Mouse (Mus musculus) forebrain, postnatal 0 days (tissue): ENCODE data around the gene Morf4l2. TPM values are rescaled to one million over a fixed set of nuclear protein-coding genes. Genes with fewer than 3 reads are reported as not detected.

ENCODE experiments used
- ATAC-seq: fragments of 200-750 bp; cut with Nextera tagmentation; 2 replicates; pipeline ENCODE4 v1.8.0; 2017; ENCODE audit warnings: mild to moderate bottlenecking, moderate library complexity
- DNase-seq: peaks from one replicate; pipeline ENCODE4 v3.0.0-alpha.2; 2015
- H3K27ac ChIP-seq: fragments of 300-500 bp; sonication (generic); 2 replicates; pipeline ENCODE4 v1.5.1; 2014; ENCODE audit warnings: low read depth, mild to moderate bottlenecking, antibody characterized with exemption, low read length, moderate library complexity, mixed read lengths
- H3K27me3 ChIP-seq: fragments of 300-500 bp; sonication (generic); 2 replicates; pipeline ENCODE4 v1.6.1; 2014; ENCODE audit warnings: mild to moderate bottlenecking, low read length, mixed read lengths; ENCODE audit not compliant: insufficient read depth
- H3K36me3 ChIP-seq: fragments of 300-500 bp; sonication (generic); 2 replicates; pipeline ENCODE4 v1.6.1; 2014; ENCODE audit warnings: mild to moderate bottlenecking, moderate library complexity; ENCODE audit not compliant: insufficient read depth
- H3K4me1 ChIP-seq: fragments of 300-500 bp; sonication (generic); 2 replicates; pipeline ENCODE4 v1.6.1; 2014; ENCODE audit warnings: antibody characterized with exemption; ENCODE audit not compliant: insufficient read depth
- H3K4me2 ChIP-seq: fragments of 300-500 bp; sonication (generic); 2 replicates; pipeline ENCODE4 v1.6.1; 2014; ENCODE audit warnings: low read depth, mild to moderate bottlenecking, moderate library complexity
- H3K4me3 ChIP-seq: fragments of 300-500 bp; sonication (generic); 2 replicates; pipeline ENCODE4 v1.5.1; 2014; ENCODE audit warnings: low read depth, low read length, mixed read lengths
- H3K9ac ChIP-seq: fragments of 300-500 bp; sonication (generic); 2 replicates; pipeline ENCODE4 v1.6.1; 2014; ENCODE audit warnings: mild to moderate bottlenecking
- H3K9me3 ChIP-seq: fragments of 300-500 bp; sonication (generic); 2 replicates; pipeline ENCODE4 v1.6.1; 2016; ENCODE audit warnings: low read length
- CTCF ChIP-seq: sonication (generic); IDR thresholded peaks from 2 replicates; pipeline ENCODE4 v1.5.1; 2016; ENCODE audit warnings: antibody characterized with exemption, control low read depth, low read depth
- WGBS: fragments of 180-500 bp; shearing (Covaris S2); extraction: QIAGEN DNeasy Blood & Tissue Kit; methylation state at CpG from one replicate; pipeline ENCODE4 v1.1.7; 2014; 5-methylcytosine and 5-hydroxymethylcytosine counted together
- polyA plus RNA-seq: library from polyadenylated mRNA; unstranded; fragments of >200 nt; fragmentation: Nextera tagmentation; extraction: Ambion mirVana; gene quantifications from 2 replicates; pipeline ENCODE4 v1.2.1, GENCODE M21; 2015
- total RNA-seq: library from RNA; depleted of rRNA; stranded (reverse); fragments of >200 nt; gene quantifications from 2 replicates; pipeline ENCODE4 v1.2.3, GENCODE M21; 2014

The Morf4l2 gene
- total and polyA plus RNA-seq, 2 experiments from 2014 or later = 542 to 616 TPM

GRCm38 (mm10) chrX:136755464-136755863, 12.0 kb upstream of the Morf4l2 start:
- no peaks in the 10 kb centered on the region for H3K27me3 ChIP-seq
- ATAC-seq (no peak), DNase-seq (no peak)
- peaks cover 3% of the 10 kb centered on the region; the same call in 1 of the 2 replicates for H3K36me3 ChIP-seq
- H3K4me2 ChIP-seq = no peak overlapping the region
- no peaks in the 10 kb centered on the region for H3K9me3 ChIP-seq
- TF ChIP-seq CTCF = no peak
- no peak overlapping the region for H3K4me3 ChIP-seq
- 91% methylated on average over 3 of the region's 3 CpGs for WGBS
- no peaks in the 10 kb centered on the region for H3K4me1 ChIP-seq
- H3K9ac ChIP-seq = no peak overlapping the region
- H3K27ac ChIP-seq = no peak overlapping the region

GRCm38 (mm10) chrX:136749329-136749728, 5.8 kb upstream of the Morf4l2 start:
- H3K27ac ChIP-seq = no peak overlapping the region
- H3K36me3 ChIP-seq = peaks cover 10% of the 10 kb centered on the region; the same call in 1 of the 2 replicates
- WGBS = 73% methylated on average over 4 of the region's 4 CpGs
- ATAC-seq (no peak), DNase-seq (no peak)
- no peaks in the 10 kb centered on the region for H3K4me1 ChIP-seq
- H3K4me3 ChIP-seq = no peak overlapping the region
- no peak overlapping the region for H3K4me2 ChIP-seq
- no peak overlapping the region for H3K9ac ChIP-seq
- H3K27me3 ChIP-seq = no peaks in the 10 kb centered on the region
- no peaks in the 10 kb centered on the region for H3K9me3 ChIP-seq
- no peak for TF ChIP-seq CTCF

- Histone ChIP-seq H3K27me3 (no peaks in the 10 kb centered on the region), H3K4me1 (no peaks in the 10 kb centered on the region), H3K4me2 (no peak overlapping the region), H3K9ac (no peak overlapping the region), H3K27ac (no peak overlapping the region), H3K36me3 (peaks cover 10% of the 10 kb centered on the region; the same call in 1 of the 2 replicates), H3K4me3 (no peak overlapping the region), H3K9me3 (no peaks in the 10 kb centered on the region)
- peak; percentile 26; the same call in 1 of the 2 replicates for TF ChIP-seq CTCF
- DNase-seq (peak; percentile 7), ATAC-seq (no peak)
- 82% methylated on average over 8 of the region's 8 CpGs for WGBS
These were observed 1.2 kb upstream of the Morf4l2 start for GRCm38 (mm10) chrX:136744663-136745062.

- WGBS = 39% methylated on average over 5 of the region's 5 CpGs
- Histone ChIP-seq H3K4me2 (peak overlapping the region; percentile 48), H3K27ac (peak overlapping the region; percentile 92), H3K4me3 (peak overlapping the region; percentile 43), H3K9ac (peak overlapping the region; percentile 53), H3K9me3 (no peaks in the 10 kb centered on the region), H3K36me3 (no peaks in the 10 kb centered on the region), H3K27me3 (no peaks in the 10 kb centered on the region), H3K4me1 (no peaks in the 10 kb centered on the region)
- DNase-seq = peak; percentile 80
- ATAC-seq = no peak
- TF ChIP-seq CTCF = peak; percentile 73
These were observed 808 bp downstream of the Morf4l2 start for GRCm38 (mm10) chrX:136742661-136743103.

- no peak for DNase-seq
- no peaks in the 10 kb centered on the region for H3K4me1 ChIP-seq
- peak overlapping the region; percentile 53 for H3K9ac ChIP-seq
- no peak for TF ChIP-seq CTCF
- peak overlapping the region; percentile 43 for H3K4me3 ChIP-seq
- H3K9me3 ChIP-seq = no peaks in the 10 kb centered on the region
- ATAC-seq = no peak
- H3K36me3 ChIP-seq = no peaks in the 10 kb centered on the region
- peak overlapping the region; percentile 48 for H3K4me2 ChIP-seq
- H3K27me3 ChIP-seq = no peaks in the 10 kb centered on the region
- whole genome bisulfite sequencing = 37% methylated on average over 10 of the region's 10 CpGs
- H3K27ac ChIP-seq = peak overlapping the region; percentile 92
These were observed 1.2 kb downstream of the Morf4l2 start for GRCm38 (mm10) chrX:136742241-136742640.

GRCm38 (mm10) chrX:136741651-136742201, 1.8 kb downstream of the Morf4l2 start:
- Histone ChIP-seq H3K9me3 (no peaks in the 10 kb centered on the region), H3K36me3 (no peaks in the 10 kb centered on the region), H3K4me1 (no peaks in the 10 kb centered on the region), H3K4me3 (peak overlapping the region; percentile 43), H3K27ac (peak overlapping the region; percentile 92), H3K27me3 (no peaks in the 10 kb centered on the region), H3K4me2 (peak overlapping the region; percentile 48), H3K9ac (peak overlapping the region; percentile 53)
- 43% methylated on average over 46 of the region's 46 CpGs for WGBS
- ATAC-seq (peak; percentile 73), DNase-seq (peak; percentile 90)
- no peak for TF ChIP-seq CTCF

- Histone ChIP-seq H3K4me3 (peak overlapping the region; percentile 58), H3K9me3 (no peaks in the 10 kb centered on the region), H3K4me1 (no peaks in the 10 kb centered on the region), H3K27me3 (no peaks in the 10 kb centered on the region), H3K9ac (peak overlapping the region; percentile 75), H3K36me3 (no peaks in the 10 kb centered on the region), H3K4me2 (peak overlapping the region; percentile 52), H3K27ac (peak overlapping the region; percentile 92)
- 29% methylated on average over 39 of the region's 39 CpGs for WGBS
- DNase-seq (peak; percentile 96), ATAC-seq (peak; percentile 95)
- no peak for TF ChIP-seq CTCF
These were observed 2.5 kb downstream of the Morf4l2 start for GRCm38 (mm10) chrX:136740791-136741650.
